Comparison of ENCODE assay signal across 8 mouse cellular contexts in the genomic region with DNA sequence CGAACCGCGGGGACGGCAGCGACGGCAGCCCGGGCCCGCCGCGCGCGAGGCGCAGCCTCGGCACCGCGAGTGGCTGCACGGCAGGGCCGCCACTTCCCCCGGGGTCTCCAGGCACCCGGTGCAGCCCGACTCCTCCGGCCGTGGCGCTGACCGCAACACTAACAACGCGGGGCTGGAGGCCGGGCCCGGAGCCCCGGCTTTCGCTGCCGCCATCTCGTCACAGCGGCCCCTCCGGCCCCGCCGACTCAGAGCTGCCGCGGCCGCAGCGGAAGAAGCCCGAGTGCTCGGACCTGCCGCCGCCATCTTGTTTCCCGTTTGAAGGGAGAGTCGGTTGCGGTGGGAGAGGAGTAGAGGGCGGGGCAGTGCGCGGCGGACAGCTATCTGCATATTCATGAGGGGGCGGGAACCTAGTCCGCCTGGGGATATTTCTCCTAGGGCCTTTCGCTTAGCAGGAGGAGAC. TPM values are rescaled to one million over a fixed set of nuclear protein-coding genes. Genes with fewer than 3 reads are reported as not detected.
DNase-seq lines count a peak whose midpoint lies in the region; ATAC-seq and TF ChIP-seq lines count a peak whose summit lies in the region.

TSS of gene Rnf169 (minus strand) at position 317 of the 460 bp plus-strand sequence.

- H3K9ac ChIP-seq in kidney, embryonic 16.5 days (replicated peaks; ENCODE audit: low read length): peak within 1 kb of the TSS; percentile 100
- H3K9ac ChIP-seq in liver, adult 2 months (ENCODE audit: low read depth, low read length): peak within 1 kb of the TSS; percentile 99

- peaks cover 6% of the 10 kb centered on the region; the same call in 1 of the 2 replicates for H3K27me3 ChIP-seq in heart, embryonic 10.5 days (ENCODE audit: insufficient read depth, poor library complexity, severe bottlenecking)
- H3K27me3 ChIP-seq in kidney, embryonic 16.5 days (ENCODE audit: insufficient read depth, low read length): no peaks in the 10 kb centered on the region
- no peaks in the 10 kb centered on the region for H3K27me3 ChIP-seq in liver, adult 2 months (ENCODE audit: control insufficient read depth, insufficient read depth, low read length)
- H3K27me3 ChIP-seq in myocyte (ENCODE audit: control insufficient read depth, insufficient read depth, insufficient read length): no peaks in the 10 kb centered on the region
- no peaks in the 10 kb centered on the region for H3K27me3 ChIP-seq in splenic B cell, adult 2 months (ENCODE audit: control insufficient read depth, insufficient read depth, low read length, poor library complexity, severe bottlenecking)

- peaks cover 9% of the 10 kb centered on the region for H3K79me2 ChIP-seq in liver, adult 2 months (ENCODE audit: control insufficient read depth, insufficient read depth, low read length)
- peaks cover 44% of the 10 kb centered on the region for H3K79me2 ChIP-seq in myocyte (ENCODE audit: control insufficient read depth, insufficient read depth)

- peak within 1 kb of the TSS; percentile 88 for H3K4me3 ChIP-seq in bone marrow macrophage, adult 2 months (ENCODE audit: insufficient read depth, low read length)
- peak within 1 kb of the TSS; percentile 82 for H3K4me3 ChIP-seq in embryonic fibroblast, embryonic 13.5 days (ENCODE audit: insufficient read depth, low read length)
- H3K4me3 ChIP-seq in heart, embryonic 10.5 days: peak within 1 kb of the TSS; percentile 86
- peak within 1 kb of the TSS; percentile 99 for H3K4me3 ChIP-seq in kidney, embryonic 16.5 days (ENCODE audit: low read length)
- peak within 1 kb of the TSS; percentile 91 for H3K4me3 ChIP-seq in liver, adult 2 months (ENCODE audit: insufficient read depth, low read depth, low read length)
- H3K4me3 ChIP-seq in myocyte: peak within 1 kb of the TSS; percentile 47

- peak; percentile 95 for ATAC-seq in kidney, embryonic 16.5 days (ENCODE audit: low FRiP score, low TSS enrichment)

- H3K27ac ChIP-seq in bone marrow macrophage, adult 2 months (ENCODE audit: insufficient read depth, low read depth, low read length): peak within 1 kb of the TSS; percentile 64
- peak within 1 kb of the TSS; percentile 87 for H3K27ac ChIP-seq in embryonic fibroblast, embryonic 13.5 days (ENCODE audit: insufficient read depth, low read length)
- H3K27ac ChIP-seq in heart, embryonic 10.5 days: peak within 1 kb of the TSS; percentile 100
- H3K27ac ChIP-seq in kidney, embryonic 16.5 days (ENCODE audit: low read length): peak within 1 kb of the TSS; percentile 97
- H3K27ac ChIP-seq in liver, adult 2 months (replicated peaks; ENCODE audit: insufficient read depth, low read depth, low read length): peak within 1 kb of the TSS; percentile 97

- peak; percentile 95 for DNase-seq in A20 (ENCODE audit: low read depth, low spot score)
- peak; percentile 98 for DNase-seq in heart, embryonic 10.5 days (ENCODE audit: low spot score)
- DNase-seq in liver, adult 2 months (ENCODE audit: extremely low read depth, low read depth, low spot score): peak; percentile 86
- peak; percentile 92 for DNase-seq in splenic B cell, adult 2 months (ENCODE audit: low read depth, low spot score)

- peak within 1 kb of the TSS; percentile 99 for H3ac ChIP-seq in myocyte (ENCODE audit: control insufficient read depth, insufficient read length)

- H3K9me3 ChIP-seq in heart, embryonic 10.5 days: no peaks in the 10 kb centered on the region
- H3K9me3 ChIP-seq in kidney, embryonic 16.5 days (ENCODE audit: low read length): no peaks in the 10 kb centered on the region; the same call in 1 of the 2 replicates

- H3K4me1 ChIP-seq in bone marrow macrophage, adult 2 months (ENCODE audit: control insufficient read depth, insufficient read depth, low read length): peaks cover 39% of the 10 kb centered on the region
- peaks cover 2% of the 10 kb centered on the region for H3K4me1 ChIP-seq in embryonic fibroblast, embryonic 13.5 days (ENCODE audit: control insufficient read depth, insufficient read depth, low read length)
- peaks cover 21% of the 10 kb centered on the region for H3K4me1 ChIP-seq in heart, embryonic 10.5 days
- H3K4me1 ChIP-seq in kidney, embryonic 16.5 days (ENCODE audit: insufficient read depth, low read length): peaks cover 30% of the 10 kb centered on the region
- H3K4me1 ChIP-seq in liver, adult 2 months (ENCODE audit: control insufficient read depth, insufficient read depth, low read length): peaks cover 16% of the 10 kb centered on the region

- H3K4me2 ChIP-seq in kidney, embryonic 16.5 days (replicated peaks; ENCODE audit: low read depth, low read length): peak within 1 kb of the TSS; percentile 69
- H3K4me2 ChIP-seq in myocyte (ENCODE audit: low read depth): peak within 1 kb of the TSS; percentile 76

- no peaks in the 10 kb centered on the region for H3K36me3 ChIP-seq in heart, embryonic 10.5 days
- H3K36me3 ChIP-seq in kidney, embryonic 16.5 days (ENCODE audit: insufficient read depth, low read length): no peaks in the 10 kb centered on the region
- H3K36me3 ChIP-seq in liver, adult 2 months (ENCODE audit: control insufficient read depth, insufficient read depth, low read length): no peaks in the 10 kb centered on the region
- H3K36me3 ChIP-seq in myocyte (ENCODE audit: control insufficient read depth, insufficient read depth): no peaks in the 10 kb centered on the region
- no peaks in the 10 kb centered on the region for H3K36me3 ChIP-seq in splenic B cell, adult 2 months (ENCODE audit: control insufficient read depth, insufficient read depth, low read length, poor library complexity, severe bottlenecking)

- under 1% methylated on average over 55 of the region's 55 CpGs for WGBS in heart, embryonic 10.5 days
- under 1% methylated on average over 42 of the region's 55 CpGs for WGBS in kidney, embryonic 16.5 days
- under 1% methylated on average over 45 of the region's 55 CpGs for WGBS in liver, adult 2 months

- no peak for TF ChIP-seq CTCF in bone marrow macrophage, adult 2 months (IDR thresholded peaks at IDR 0.05; ENCODE audit: low read depth, low read length)
- no peak for TF ChIP-seq CTCF in embryonic fibroblast, embryonic 13.5 days (IDR thresholded peaks at IDR 0.05; ENCODE audit: borderline replicate concordance, insufficient read depth, low read length)
- TF ChIP-seq CTCF in liver, adult 2 months (IDR thresholded peaks at IDR 0.05; ENCODE audit: low read depth, low read length): no peak

- TF ChIP-seq POLR2A in bone marrow macrophage, adult 2 months (IDR thresholded peaks at IDR 0.05; ENCODE audit: borderline replicate concordance, low read depth, low read length): peak; percentile 90
- peak; percentile 92 for TF ChIP-seq POLR2A in embryonic fibroblast, embryonic 13.5 days (IDR thresholded peaks at IDR 0.05; ENCODE audit: low read depth, low read length)
- peak; percentile 91 for TF ChIP-seq POLR2A in liver, adult 2 months (IDR thresholded peaks at IDR 0.05; ENCODE audit: extremely low read depth, insufficient read depth, low read length)
- peak; percentile 72 for TF ChIP-seq POLR2A in myocyte (IDR thresholded peaks at IDR 0.05; ENCODE audit: insufficient read length, low read depth)

TF ChIP-seq in myocyte, 11 proteins besides CTCF, POLR2A, EP300 and RAD21:
- TF ChIP-seq REST (IDR thresholded peaks at IDR 0.05; ENCODE audit: insufficient read depth, insufficient read length) (no peak), POLR2AphosphoS2 (IDR thresholded peaks at IDR 0.05; ENCODE audit: insufficient read length, low read depth) (peak; percentile 69)
TF ChIP-seq in myocyte: peak in this region for 1.

RNA-seq across cellular contexts. Expression of gene Rnf169, which starts in this region (rescaled TPM):
- 26.4 and 27.9 TPM in 2 replicates for polyA plus RNA-seq in bone marrow macrophage, adult 2 months (2012; ENCODE audit: insufficient read depth, insufficient read length, missing spikeins)
- 22.8 and 24.3 TPM in 2 replicates for polyA plus RNA-seq in embryonic fibroblast, embryonic 13.5 days (2011; ENCODE audit: insufficient read length, low read depth, missing spikeins)
- polyA plus RNA-seq in heart, embryonic 10.5 days (2016; fragmentation: Nextera tagmentation; extraction: Ambion mirVana): 3.1 and 4.3 TPM in 2 replicates
- polyA plus RNA-seq in kidney, embryonic 16.5 days (2015; fragmentation: Nextera tagmentation; extraction: Ambion mirVana): 5.6 and 6.1 TPM in 2 replicates
- total RNA-seq in liver, adult 2 months (2014; rRNA removed): 27.6 and 31.5 TPM in 2 replicates
- polyA plus RNA-seq in liver, adult 2 months (2012; rRNA removed): 5.6 and 6.5 TPM in 2 replicates
- 3.0 TPM for polyA plus RNA-seq in myocyte (2012; fragmentation: generic; extraction: Trizol)

Comparison
In these comparisons a context has a peak if more than half of its experiments do, and no peak if none do; other contexts are left out.
1. Peak in every context shown above with its lines: DNase-seq, ATAC-seq, H3K4me3 ChIP-seq and H3K27ac ChIP-seq.
2. H3K4me3 ChIP-seq: peak in every context shown above with its lines; median percentile 99 in kidney, embryonic 16.5 days; 91 in liver, adult 2 months; 88 in bone marrow macrophage, adult 2 months; 86 in heart, embryonic 10.5 days; 82 in embryonic fibroblast, embryonic 13.5 days; 47 in myocyte.